Mouse (Mus musculus) adrenal gland, postnatal 4 days (tissue): ENCODE data around the gene Adam33. TPM values are rescaled to one million over a fixed set of nuclear protein-coding genes. Genes with fewer than 3 reads are reported as not detected.
"Not testable (repeated sequence)": the region's sequence is repeated elsewhere in the genome, so short reads cannot be mapped to it uniquely, and the experiment has no call there.

Experiments
- DNase-seq, 2 experiments: peaks; one replicate each; pipeline ENCODE4 v3.0.0; 2021 to 2022; ENCODE audit warnings: low spot score in 2 of 2, mixed read lengths in 2 of 2
- long read RNA-seq, 2 experiments: library from polyadenylated mRNA; stranded (forward); transcript quantifications; one replicate each; pipeline ENCODE4 v2.0.0; 2021
- total RNA-seq, 2 experiments: library from RNA; stranded (reverse); gene quantifications; 2 replicates each; pipeline ENCODE4 v1.2.3; 2021

Adam33 gene
- 1 to 10 TPM; 5.6 to 6.8 TPM for total RNA-seq
- long read RNA-seq, experiment 1, partial matches to known transcripts: 0 of 1 reads
- long read RNA-seq, experiment 1, other reads (novel, unspliced or antisense): 1 of 1 reads
- long read RNA-seq, experiment 2, partial matches to known transcripts: 0 of 5 reads
- long read RNA-seq, experiment 2, other reads (novel, unspliced or antisense): 5 of 5 reads

GRCm38 (mm10) chr2:131063404-131063864, at the start of gene Adam33:
Adam33 (minus strand) TSS chr2:131063814.
- no peak for DNase-seq

- DNase-seq: no peak
Observed at GRCm38 (mm10) chr2:131105989-131106388, 42.4 kb upstream of the Adam33 start.

- DNase-seq: not testable (repeated sequence)
Observed at GRCm38 (mm10) chr2:131105061-131105460, 41.4 kb upstream of the Adam33 start.

GRCm38 (mm10) chr2:131104021-131104420, 40.4 kb upstream of the Adam33 start:
- DNase-seq: no peak

- no peak for DNase-seq
Observed at GRCm38 (mm10) chr2:131101530-131101929, 37.9 kb upstream of the Adam33 start.

GRCm38 (mm10) chr2:131097087-131097486, 33.5 kb upstream of the Adam33 start:
- no peak for DNase-seq

- no peak for DNase-seq
Observed at GRCm38 (mm10) chr2:131096101-131096795, 32.6 kb upstream of the Adam33 start.

GRCm38 (mm10) chr2:131094823-131095222, 31.2 kb upstream of the Adam33 start:
- peak; percentile 38 to 41 for DNase-seq

GRCm38 (mm10) chr2:131093577-131093976, 30.0 kb upstream of the Adam33 start:
- DNase-seq: peak in 1 of 2 experiments; percentile 1

- no peak for DNase-seq
Observed at GRCm38 (mm10) chr2:131090852-131091251, 27.2 kb upstream of the Adam33 start.

GRCm38 (mm10) chr2:131089634-131090033, 26.0 kb upstream of the Adam33 start:
- DNase-seq: no peak

- DNase-seq: no peak
Observed at GRCm38 (mm10) chr2:131088581-131088980, 25.0 kb upstream of the Adam33 start.

- DNase-seq: no peak
Observed at GRCm38 (mm10) chr2:131086667-131087390, 23.2 kb upstream of the Adam33 start, which contains the start of gene Siglec1. Siglec1 (minus strand) TSS chr2:131086765.

GRCm38 (mm10) chr2:131084206-131084605, 20.6 kb upstream of the Adam33 start:
- DNase-seq: no peak

- DNase-seq: no peak
Observed at GRCm38 (mm10) chr2:131080507-131080906, 16.9 kb upstream of the Adam33 start.

- DNase-seq: no peak
Observed at GRCm38 (mm10) chr2:131072536-131072935, 8.9 kb upstream of the Adam33 start.

GRCm38 (mm10) chr2:131067481-131067880, 3.9 kb upstream of the Adam33 start:
- no peak for DNase-seq

GRCm38 (mm10) chr2:131066342-131066741, 2.7 kb upstream of the Adam33 start:
- DNase-seq: no peak

GRCm38 (mm10) chr2:131061607-131062006, 2.0 kb downstream of the Adam33 start:
- DNase-seq: no peak

GRCm38 (mm10) chr2:131060784-131061183, 2.8 kb downstream of the Adam33 start:
- no peak for DNase-seq

GRCm38 (mm10) chr2:131059781-131060540, 3.7 kb downstream of the Adam33 start:
- DNase-seq: no peak
